ENCODE assay signal across 9 mouse cellular contexts in genomic region chr8:13725722-13726121, GRCm38 (mm10). TPM values are rescaled to one million over a fixed set of nuclear protein-coding genes. Genes with fewer than 3 reads are reported as not detected.
DNase-seq lines count a peak whose midpoint lies in the region; TF ChIP-seq lines count a peak whose summit lies in the region.
"Had no signal": no experiment of that assay in that cellular context is flagged by ENCODE, and none has a peak within 500 bp of the region (broad histone marks: within the 10 kb centered on the region; RNA-seq: fewer than 3 reads in every experiment).

No protein-coding gene starts in this region.

- H3K4me3 ChIP-seq in CH12.LX (replicated peaks in 1 of 3; ENCODE audit: low read depth in 2 of 3, low read length in 2 of 3, poor library complexity in 1 of 3) = no peak overlapping the region

- H3K79me2 ChIP-seq in CH12.LX (replicated peaks; ENCODE audit: control insufficient read depth, extremely low read depth, insufficient read depth, poor library complexity, severe bottlenecking) = no peaks in the 10 kb centered on the region

- no peak overlapping the region for H3K27ac ChIP-seq in CH12.LX (ENCODE audit: insufficient read depth, low read depth)

- DNase-seq in layer of hippocampus, adult 11-12 months (ENCODE audit: low spot score) = peak; percentile 53
- no peak for DNase-seq in layer of hippocampus, adult 8-10 months (ENCODE audit: low spot score in 2 of 2)
- peak; percentile 55 for DNase-seq in CH12.LX (ENCODE audit: extremely low read depth)
- DNase-seq in T-cell, adult 2 months (ENCODE audit: low spot score) = peak; percentile 55
- DNase-seq in embryo, embryonic 10.5 days (ENCODE audit: low spot score) = peak; percentile 73
- peak; percentile 34 to 54 for DNase-seq in left cerebral cortex, postnatal 25 days (ENCODE audit: low spot score in 2 of 2)
- DNase-seq in retina, postnatal 7 days (ENCODE audit: low read depth, low spot score) = peak; percentile 34
- DNase-seq in ovary, postnatal 10 days (ENCODE audit: low spot score) = no peak

- no peaks in the 10 kb centered on the region for H3K36me3 ChIP-seq in CH12.LX (replicated peaks in 1 of 2; ENCODE audit: control insufficient read depth in 1 of 2, insufficient read depth in 1 of 2, low read length in 1 of 2)

- H3K4me1 ChIP-seq in CH12.LX (ENCODE audit: control insufficient read depth in 1 of 2, insufficient read depth in 2 of 2) = peaks cover 0 to 3% of the 10 kb centered on the region in 2 experiments; a peak in 1 of 4 replicates

- intact Hi-C loops in left cerebral cortex, postnatal 25 days (cut with DNase I) = loop anchor here (5.0 kb wide), 1 partner anchor 173 kb away; no protein-coding TSS in a partner anchor

- H3K4me2 ChIP-seq in CH12.LX (ENCODE audit: insufficient read depth, low read depth, poor library complexity, severe bottlenecking) = no peak overlapping the region

- in situ Hi-C loops in CH12.LX (cut with MboI; ENCODE audit: low pct_ligation_motif_present, low pct_unique_long_range_greater_than_20kb, low sequenced_read_pairs) = no loop called here

- peak; percentile 42 for TF ChIP-seq RAD21 in CH12.LX (IDR thresholded peaks at IDR 0.05; ENCODE audit: low read depth, low read length)

- no peak for TF ChIP-seq POLR2A in CH12.LX (IDR thresholded peaks at IDR 0.05; ENCODE audit: low read depth, low read length)

- peak; percentile 57 to 64 for TF ChIP-seq CTCF in CH12.LX (conservative IDR thresholded peaks at IDR 0.05 in 1 of 2, IDR thresholded peaks at IDR 0.05 in 1 of 2; ENCODE audit: low read depth in 2 of 2, low read length in 2 of 2)

- dilution Hi-C loops in CH12.LX (cut with MboI; ENCODE audit: extremely low pct_ligation_motif_present, extremely low pct_unique_long_range_greater_than_20kb, low sequenced_read_pairs) = no loop called here

- TF ChIP-seq EP300 in CH12.LX (IDR thresholded peaks at IDR 0.05; ENCODE audit: low read length) = no peak

- H3K9ac ChIP-seq in CH12.LX (ENCODE audit: insufficient read depth, low read depth) = no peak overlapping the region

- no peaks in the 10 kb centered on the region for H3K27me3 ChIP-seq in CH12.LX (replicated peaks)

- H3K9me3 ChIP-seq in CH12.LX (replicated peaks; ENCODE audit: low read length) = no peaks in the 10 kb centered on the region

TF ChIP-seq in CH12.LX, 34 proteins besides CTCF, POLR2A, EP300 and RAD21:
- TF ChIP-seq SMC3 (IDR thresholded peaks at IDR 0.05; ENCODE audit: low read depth, low read length) = peak; percentile 66
- peak; percentile 43; the same call in 1 of the 2 replicates for TF ChIP-seq ZC3H11A (IDR thresholded peaks at IDR 0.05; ENCODE audit: low read depth, low read length)
- TF ChIP-seq POLR2AphosphoS2 (IDR thresholded peaks at IDR 0.05; ENCODE audit: low read depth, low read length) = no peak
- TF ChIP-seq BHLHE40 (IDR thresholded peaks at IDR 0.05; ENCODE audit: low read depth, low read length) = no peak
- no peak for TF ChIP-seq SIN3A (IDR thresholded peaks at IDR 0.05; ENCODE audit: low read length)
- no peak for TF ChIP-seq NELFE (IDR thresholded peaks at IDR 0.05; ENCODE audit: low read depth, low read length)
- no peak for TF ChIP-seq KAT2A (IDR thresholded peaks at IDR 0.05; ENCODE audit: insufficient replicate concordance, low read length)
- TF ChIP-seq CHD2 (IDR thresholded peaks at IDR 0.05; ENCODE audit: low read length) = no peak
- TF ChIP-seq JUN (IDR thresholded peaks at IDR 0.05; ENCODE audit: insufficient read depth, low read depth, low read length) = no peak
- no peak for TF ChIP-seq USF1 (IDR thresholded peaks at IDR 0.05; ENCODE audit: low read depth, low read length)
- TF ChIP-seq PAX5 (IDR thresholded peaks at IDR 0.05; ENCODE audit: low read length) = no peak
- TF ChIP-seq MAFK (IDR thresholded peaks at IDR 0.05; ENCODE audit: insufficient replicate concordance, low read length) = no peak
- TF ChIP-seq ETS1 (conservative IDR thresholded peaks at IDR 0.05; ENCODE audit: low read depth, low read length) = no peak
- no peak for TF ChIP-seq IRF4 (IDR thresholded peaks at IDR 0.05; ENCODE audit: low read depth, low read length)

RNA-seq across cellular contexts. Expression of gene Cfap97d2, which starts 20.0 kb away (rescaled TPM):
- 1 to 10 TPM; 1.8 to 3.6 (median 2.7) TPM for total RNA-seq in layer of hippocampus, adult 8-10 months (2022)
- total RNA-seq in CH12.LX (2012; rRNA removed) = not detected in 2 replicates
- not detected in 2 replicates for total RNA-seq in CH12.LX (2014; rRNA removed)
- not detected in 2 replicates for polyA plus RNA-seq in CH12.LX (2012; ENCODE audit: insufficient read length, low read depth)
- 1 to 10 TPM in 1 of 2 experiments, under 1 TPM in 1; 0.76 to 1.4 TPM for total RNA-seq in left cerebral cortex, postnatal 25 days (2021)
- polyA plus RNA-seq: liver, embryonic 16.5 days had no signal

RNA-seq across cellular contexts. Expression of gene Cdc16, which starts 31.8 kb away (rescaled TPM):
- 10 to 100 TPM; 46.6 to 56.9 (median 55.6) TPM for total RNA-seq in layer of hippocampus, adult 8-10 months (2022)
- total RNA-seq in CH12.LX (2012; rRNA removed) (55.6 and 57.9 TPM in 2 replicates), CH12.LX (2014; rRNA removed) (94.3 and 107 TPM in 2 replicates)
- 54.2 and 55.1 TPM in 2 replicates for polyA plus RNA-seq in CH12.LX (2012; ENCODE audit: insufficient read length, low read depth)
- 10 to 100 TPM; 49.6 to 51.6 TPM for total RNA-seq in left cerebral cortex, postnatal 25 days (2021)

RNA-seq across cellular contexts. Expression of gene Rasa3, which starts 48.3 kb away (rescaled TPM):
- total RNA-seq in layer of hippocampus, adult 8-10 months (2022) = 10 to 100 TPM; 62.7 to 74.3 (median 68.2) TPM
- total RNA-seq in CH12.LX (2012; rRNA removed) = 20.0 and 28.5 TPM in 2 replicates
- 13.6 TPM in 2 replicates for total RNA-seq in CH12.LX (2014; rRNA removed)
- polyA plus RNA-seq in CH12.LX (2012; ENCODE audit: insufficient read length, low read depth) = 12.8 and 13.7 TPM in 2 replicates
- 10 to 100 TPM; 56.7 TPM for total RNA-seq in left cerebral cortex, postnatal 25 days (2021)

RNA-seq across cellular contexts. Expression of gene Upf3a, which starts 59.7 kb away (rescaled TPM):
- total RNA-seq in layer of hippocampus, adult 8-10 months (2022) = 10 to 100 TPM; 25.5 to 36.6 (median 32.5) TPM
- total RNA-seq in CH12.LX (2012; rRNA removed) (25.0 and 26.6 TPM in 2 replicates), CH12.LX (2014; rRNA removed) (16.4 and 18.1 TPM in 2 replicates)
- 40.5 and 50.6 TPM in 2 replicates for polyA plus RNA-seq in CH12.LX (2012; ENCODE audit: insufficient read length, low read depth)
- 10 to 100 TPM; 32.5 to 33.8 TPM for total RNA-seq in left cerebral cortex, postnatal 25 days (2021)

Comparison
In these comparisons a context has a peak if more than half of its experiments do, and no peak if none do; other contexts are left out.
1. DNase-seq: peak in layer of hippocampus, adult 11-12 months (single experiment), CH12.LX (single experiment), T-cell, adult 2 months (single experiment), embryo, embryonic 10.5 days (single experiment), left cerebral cortex, postnatal 25 days (2 of 2) and retina, postnatal 7 days (single experiment); none in layer of hippocampus, adult 8-10 months (0 of 2) and ovary, postnatal 10 days (single experiment).